25 mouse cellular contexts compared by ENCODE assay signal in genomic region chr10:51328772-51329171, GRCm38 (mm10).
"Had no signal": no experiment of that assay in that cellular context is flagged by ENCODE, and none has a peak within 500 bp of the region (broad histone marks: within the 10 kb centered on the region; RNA-seq: fewer than 3 reads in every experiment).

No protein-coding gene starts in this region.

- H3K36me3 ChIP-seq: heart, embryonic 10.5 days; heart, embryonic 12.5 days; hindbrain, embryonic 10.5 days; hindbrain, embryonic 12.5 days; intestine, embryonic 15.5 days; limb, embryonic 10.5 days; limb, embryonic 12.5 days; liver, embryonic 13.5 days; liver, embryonic 15.5 days had no signal

- H3K4me3 ChIP-seq: gastrocnemius, adult 2 months; heart, adult 2 months; heart, embryonic 10.5 days; heart, embryonic 12.5 days; hindbrain, embryonic 10.5 days; hindbrain, embryonic 12.5 days; intestine, embryonic 15.5 days; layer of hippocampus, adult 2 months; left cerebral cortex, adult 2 months; limb, embryonic 10.5 days; limb, embryonic 12.5 days; liver, embryonic 13.5 days; liver, embryonic 15.5 days had no signal

- H3K27me3 ChIP-seq: heart, embryonic 12.5 days; hindbrain, embryonic 12.5 days; intestine, embryonic 15.5 days; limb, embryonic 12.5 days; liver, embryonic 13.5 days; liver, embryonic 15.5 days had no signal

- H3K9ac ChIP-seq: heart, embryonic 12.5 days; hindbrain, embryonic 12.5 days; hindbrain, embryonic 14.5 days; intestine, embryonic 15.5 days; limb, embryonic 12.5 days; liver, embryonic 13.5 days; liver, embryonic 15.5 days; liver, postnatal 0 days had no signal

- H3K9me3 ChIP-seq: heart, embryonic 10.5 days; heart, embryonic 12.5 days; hindbrain, embryonic 10.5 days; hindbrain, embryonic 12.5 days; intestine, embryonic 15.5 days; limb, embryonic 10.5 days; limb, embryonic 12.5 days; liver, embryonic 13.5 days; liver, embryonic 15.5 days had no signal

- H3K4me1 ChIP-seq: heart, embryonic 10.5 days; heart, embryonic 12.5 days; hindbrain, embryonic 10.5 days; hindbrain, embryonic 12.5 days; intestine, embryonic 15.5 days; limb, embryonic 10.5 days; limb, embryonic 12.5 days; liver, embryonic 13.5 days; liver, embryonic 15.5 days had no signal

- H3K27ac ChIP-seq: gastrocnemius, adult 2 months; heart, adult 2 months; heart, embryonic 10.5 days; hindbrain, embryonic 10.5 days; hindbrain, embryonic 12.5 days; hindbrain, embryonic 14.5 days; intestine, embryonic 15.5 days; layer of hippocampus, adult 2 months; left cerebral cortex, adult 2 months; limb, embryonic 10.5 days; limb, embryonic 12.5 days; liver, embryonic 13.5 days; liver, embryonic 15.5 days had no signal

- DNase-seq: gastrocnemius, adult 2 months; gastrocnemius, postnatal 10 days; gastrocnemius, postnatal 25 days; heart, adult 2 months; heart, postnatal 10 days; heart, postnatal 4 days; kidney, adult 18-20 months; kidney, adult 8-10 months; kidney, postnatal 10 days; kidney, postnatal 25 days; kidney, postnatal 4 days; liver; liver, embryonic 13.5 days; liver, postnatal 0 days had no signal
